Mouse (Mus musculus): ENCODE data around the gene Dclk2. TPM values are rescaled to one million over a fixed set of nuclear protein-coding genes. Genes with fewer than 3 reads are reported as not detected.

The Dclk2 gene
- polyA plus RNA-seq, 1 experiment: 20.7 TPM

GRCm38 (mm10) chr3:86821383-86821782 lies 99.3 kb downstream of the Dclk2 start:
- H3K9ac ChIP-seq (ENCODE audit: low read depth, poor library complexity, severe bottlenecking): no peak overlapping the region
- H3K9me3 ChIP-seq (replicated peaks; ENCODE audit: control insufficient read depth, insufficient read depth, low read length, poor library complexity, severe bottlenecking): no peaks in the 10 kb centered on the region
- H3K27me3 ChIP-seq (ENCODE audit: control insufficient read depth, insufficient read depth, low read length, poor library complexity, severe bottlenecking): no peaks in the 10 kb centered on the region
- TF ChIP-seq POLR2A (IDR thresholded peaks at IDR 0.05; ENCODE audit: insufficient read depth, low read length) (no peak), EP300 (IDR thresholded peaks at IDR 0.05; ENCODE audit: insufficient read depth, low read depth, low read length) (no peak), CTCF (IDR thresholded peaks at IDR 0.05; ENCODE audit: low read depth, low read length) (no peak)
- H3K36me3 ChIP-seq (ENCODE audit: control insufficient read depth, insufficient read depth, low read length, poor library complexity, severe bottlenecking): no peaks in the 10 kb centered on the region
- H3K27ac ChIP-seq (ENCODE audit: insufficient read depth, low read length): no peak overlapping the region
- no peaks in the 10 kb centered on the region for H3K4me1 ChIP-seq (ENCODE audit: control insufficient read depth, insufficient read depth, low read length)
- H3K4me3 ChIP-seq (ENCODE audit: low read depth, low read length): no peak overlapping the region

- H3K9ac ChIP-seq (ENCODE audit: low read depth, poor library complexity, severe bottlenecking): no peak overlapping the region
- no peaks in the 10 kb centered on the region for H3K36me3 ChIP-seq (ENCODE audit: control insufficient read depth, insufficient read depth, low read length, poor library complexity, severe bottlenecking)
- H3K4me1 ChIP-seq (ENCODE audit: control insufficient read depth, insufficient read depth, low read length): no peaks in the 10 kb centered on the region
- no peaks in the 10 kb centered on the region for H3K9me3 ChIP-seq (replicated peaks; ENCODE audit: control insufficient read depth, insufficient read depth, low read length, poor library complexity, severe bottlenecking)
- H3K27ac ChIP-seq (ENCODE audit: insufficient read depth, low read length): no peak overlapping the region
- no peaks in the 10 kb centered on the region for H3K27me3 ChIP-seq (ENCODE audit: control insufficient read depth, insufficient read depth, low read length, poor library complexity, severe bottlenecking)
- no peak for TF ChIP-seq CTCF (IDR thresholded peaks at IDR 0.05; ENCODE audit: low read depth, low read length)
- TF ChIP-seq POLR2A (IDR thresholded peaks at IDR 0.05; ENCODE audit: insufficient read depth, low read length): no peak
- TF ChIP-seq EP300 (IDR thresholded peaks at IDR 0.05; ENCODE audit: insufficient read depth, low read depth, low read length): no peak
- no peak overlapping the region for H3K4me3 ChIP-seq (ENCODE audit: low read depth, low read length)
Observed at GRCm38 (mm10) chr3:86820344-86820743, 100.3 kb downstream of the Dclk2 start.

- Histone ChIP-seq H3K4me1 (ENCODE audit: control insufficient read depth, insufficient read depth, low read length) (no peaks in the 10 kb centered on the region), H3K27ac (ENCODE audit: insufficient read depth, low read length) (no peak overlapping the region), H3K9me3 (replicated peaks; ENCODE audit: control insufficient read depth, insufficient read depth, low read length, poor library complexity, severe bottlenecking) (no peaks in the 10 kb centered on the region), H3K27me3 (ENCODE audit: control insufficient read depth, insufficient read depth, low read length, poor library complexity, severe bottlenecking) (no peaks in the 10 kb centered on the region), H3K9ac (ENCODE audit: low read depth, poor library complexity, severe bottlenecking) (no peak overlapping the region), H3K4me3 (ENCODE audit: low read depth, low read length) (no peak overlapping the region), H3K36me3 (ENCODE audit: control insufficient read depth, insufficient read depth, low read length, poor library complexity, severe bottlenecking) (no peaks in the 10 kb centered on the region)
- TF ChIP-seq POLR2A (IDR thresholded peaks at IDR 0.05; ENCODE audit: insufficient read depth, low read length) (no peak), CTCF (IDR thresholded peaks at IDR 0.05; ENCODE audit: low read depth, low read length) (no peak), EP300 (IDR thresholded peaks at IDR 0.05; ENCODE audit: insufficient read depth, low read depth, low read length) (no peak)
Observed at GRCm38 (mm10) chr3:86819372-86819771, 101.3 kb downstream of the Dclk2 start.

GRCm38 (mm10) chr3:86818001-86818585 lies 102.6 kb downstream of the Dclk2 start:
- Histone ChIP-seq H3K9ac (ENCODE audit: low read depth, poor library complexity, severe bottlenecking) (no peak overlapping the region), H3K27ac (ENCODE audit: insufficient read depth, low read length) (no peak overlapping the region), H3K9me3 (replicated peaks; ENCODE audit: control insufficient read depth, insufficient read depth, low read length, poor library complexity, severe bottlenecking) (no peaks in the 10 kb centered on the region), H3K36me3 (ENCODE audit: control insufficient read depth, insufficient read depth, low read length, poor library complexity, severe bottlenecking) (no peaks in the 10 kb centered on the region), H3K27me3 (ENCODE audit: control insufficient read depth, insufficient read depth, low read length, poor library complexity, severe bottlenecking) (no peaks in the 10 kb centered on the region), H3K4me3 (ENCODE audit: low read depth, low read length) (no peak overlapping the region), H3K4me1 (ENCODE audit: control insufficient read depth, insufficient read depth, low read length) (no peaks in the 10 kb centered on the region)
- no peak for TF ChIP-seq POLR2A (IDR thresholded peaks at IDR 0.05; ENCODE audit: insufficient read depth, low read length)
- TF ChIP-seq EP300 (IDR thresholded peaks at IDR 0.05; ENCODE audit: insufficient read depth, low read depth, low read length): no peak
- TF ChIP-seq CTCF (IDR thresholded peaks at IDR 0.05; ENCODE audit: low read depth, low read length): no peak

- TF ChIP-seq EP300 (IDR thresholded peaks at IDR 0.05; ENCODE audit: insufficient read depth, low read depth, low read length): no peak
- TF ChIP-seq POLR2A (IDR thresholded peaks at IDR 0.05; ENCODE audit: insufficient read depth, low read length): no peak
- TF ChIP-seq CTCF (IDR thresholded peaks at IDR 0.05; ENCODE audit: low read depth, low read length): peak; percentile 98
- no peak overlapping the region for H3K9ac ChIP-seq (ENCODE audit: low read depth, poor library complexity, severe bottlenecking)
- H3K4me3 ChIP-seq (ENCODE audit: low read depth, low read length): no peak overlapping the region
- no peak overlapping the region for H3K27ac ChIP-seq (ENCODE audit: insufficient read depth, low read length)
- no peaks in the 10 kb centered on the region for H3K27me3 ChIP-seq (ENCODE audit: control insufficient read depth, insufficient read depth, low read length, poor library complexity, severe bottlenecking)
- H3K36me3 ChIP-seq (ENCODE audit: control insufficient read depth, insufficient read depth, low read length, poor library complexity, severe bottlenecking): no peaks in the 10 kb centered on the region
- H3K4me1 ChIP-seq (ENCODE audit: control insufficient read depth, insufficient read depth, low read length): no peaks in the 10 kb centered on the region
- H3K9me3 ChIP-seq (replicated peaks; ENCODE audit: control insufficient read depth, insufficient read depth, low read length, poor library complexity, severe bottlenecking): no peaks in the 10 kb centered on the region
Observed at GRCm38 (mm10) chr3:86812689-86813088, 108.0 kb downstream of the Dclk2 start.

- Histone ChIP-seq H3K36me3 (ENCODE audit: control insufficient read depth, insufficient read depth, low read length, poor library complexity, severe bottlenecking) (no peaks in the 10 kb centered on the region), H3K27me3 (ENCODE audit: control insufficient read depth, insufficient read depth, low read length, poor library complexity, severe bottlenecking) (no peaks in the 10 kb centered on the region), H3K9me3 (replicated peaks; ENCODE audit: control insufficient read depth, insufficient read depth, low read length, poor library complexity, severe bottlenecking) (no peaks in the 10 kb centered on the region), H3K4me3 (ENCODE audit: low read depth, low read length) (no peak overlapping the region), H3K27ac (ENCODE audit: insufficient read depth, low read length) (no peak overlapping the region), H3K9ac (ENCODE audit: low read depth, poor library complexity, severe bottlenecking) (no peak overlapping the region), H3K4me1 (ENCODE audit: control insufficient read depth, insufficient read depth, low read length) (no peaks in the 10 kb centered on the region)
- no peak for TF ChIP-seq POLR2A (IDR thresholded peaks at IDR 0.05; ENCODE audit: insufficient read depth, low read length)
- no peak for TF ChIP-seq CTCF (IDR thresholded peaks at IDR 0.05; ENCODE audit: low read depth, low read length)
- no peak for TF ChIP-seq EP300 (IDR thresholded peaks at IDR 0.05; ENCODE audit: insufficient read depth, low read depth, low read length)
Observed at GRCm38 (mm10) chr3:86810908-86811307, 109.7 kb downstream of the Dclk2 start.
